Mouse (Mus musculus) heart, postnatal 0 days (tissue): ENCODE data around the gene Ccr5.

Source experiments
- CTCF ChIP-seq: IDR thresholded peaks from 2 replicates; pipeline ENCODE4 v1.5.1; 2016; ENCODE audit warnings: antibody characterized with exemption, control low read depth, low read depth
- EP300 ChIP-seq: IDR thresholded peaks from 2 replicates; pipeline ENCODE4 v1.6.1; 2016; ENCODE audit warnings: antibody characterized with exemption, low read depth

DNA sequence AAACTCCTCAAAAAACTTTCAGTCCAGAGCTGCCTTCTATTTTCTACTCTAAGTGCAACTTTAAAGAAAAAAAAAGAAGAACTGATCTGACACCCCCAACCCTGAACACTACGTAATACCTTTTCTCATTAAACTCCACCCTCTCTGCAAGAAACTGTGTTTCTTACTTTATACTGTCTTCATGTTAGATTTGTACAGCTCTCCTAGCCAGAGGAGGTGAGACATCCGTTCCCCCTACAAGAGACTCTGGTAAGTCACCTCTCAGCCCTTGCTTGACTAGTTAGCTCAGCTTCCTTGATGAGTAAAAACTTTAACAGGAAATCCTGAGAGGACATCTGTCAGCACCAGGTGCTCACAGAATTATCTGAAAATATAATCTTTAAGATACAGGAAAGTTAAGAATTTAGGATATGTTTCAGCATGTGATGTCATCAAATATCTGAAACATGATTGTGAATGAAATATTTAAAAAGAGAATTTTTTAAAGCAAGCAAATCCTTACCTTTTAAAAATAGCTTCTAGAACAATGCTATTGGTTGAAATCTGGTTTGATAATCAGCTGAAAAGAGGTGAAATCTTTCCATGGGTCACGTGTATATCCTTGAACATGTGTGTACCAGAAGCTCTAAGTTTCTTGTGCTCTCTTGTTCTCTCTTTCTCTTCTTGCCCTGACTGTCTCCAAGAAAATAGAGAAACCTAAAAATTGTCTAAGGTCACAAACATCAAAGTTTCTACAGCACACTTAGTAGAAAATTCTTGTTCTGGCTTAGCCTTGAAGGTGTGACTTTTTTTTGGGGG lies at the start of gene Ccr5:
- TF ChIP-seq CTCF (no peak), EP300 (no peak)
